In the genomic region with DNA sequence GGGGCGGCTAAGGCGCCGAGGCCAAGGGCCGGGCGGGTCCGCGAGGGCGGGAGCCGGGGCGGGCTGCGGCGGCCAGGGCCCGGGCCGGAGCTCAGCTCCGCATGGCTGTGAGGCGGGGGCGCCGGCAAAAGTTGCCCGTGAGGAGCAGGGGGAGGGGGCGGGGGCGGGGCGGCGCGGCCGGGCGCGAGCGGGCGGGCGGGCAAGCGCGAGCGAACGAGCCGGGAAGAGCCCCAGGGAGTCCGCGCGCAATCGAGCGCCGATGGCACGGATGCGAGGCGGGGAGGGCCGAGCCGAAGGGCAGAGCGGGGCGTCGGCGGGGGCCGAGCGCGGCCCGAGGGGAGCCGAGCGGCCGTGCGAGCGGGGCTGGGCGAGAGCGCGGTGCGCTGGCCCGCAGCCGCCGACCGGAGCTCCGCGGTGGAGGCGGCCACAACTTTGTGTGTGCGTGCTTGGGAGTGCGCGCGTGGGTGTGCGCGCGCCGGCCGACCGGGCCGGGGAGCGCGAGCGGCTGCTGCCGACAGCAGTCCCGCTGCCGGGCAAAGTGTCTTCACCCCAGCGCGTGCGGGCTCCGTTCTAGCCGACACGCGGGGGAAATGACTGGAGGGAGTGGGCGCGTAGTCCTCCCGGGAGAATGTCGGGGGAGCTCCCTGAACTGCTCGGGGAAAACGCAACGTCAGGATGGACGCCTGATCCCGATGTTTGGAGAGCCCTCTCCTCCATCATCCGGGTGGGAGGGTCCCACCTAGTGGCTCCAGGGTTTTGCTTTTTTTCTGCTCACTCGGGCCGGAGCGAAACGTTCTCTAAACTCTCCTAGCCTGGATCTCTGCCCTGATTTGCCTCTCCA, we compare ENCODE assay signal across 8 mouse cellular contexts. TPM values are rescaled to one million over a fixed set of nuclear protein-coding genes. Genes with fewer than 3 reads are reported as not detected.
DNase-seq lines count a peak whose midpoint lies in the region; ATAC-seq and TF ChIP-seq lines count a peak whose summit lies in the region.

A gene (minus strand): TSS at position 95 of the 841 bp plus-strand sequence.

- H3K27ac ChIP-seq in ES-Bruce4 (ENCODE audit: insufficient read depth, low read length) = no peak within 1 kb of the TSS
- peak within 1 kb of the TSS; percentile 94 for H3K27ac ChIP-seq in forebrain, embryonic 13.5 days
- H3K27ac ChIP-seq in heart, postnatal 0 days (ENCODE audit: low read depth) = peak within 1 kb of the TSS; percentile 94
- peak within 1 kb of the TSS; percentile 98 for H3K27ac ChIP-seq in liver, embryonic 16.5 days (ENCODE audit: low read length)
- H3K27ac ChIP-seq in neural tube, embryonic 13.5 days (replicated peaks) = peak within 1 kb of the TSS; percentile 99
- peak within 1 kb of the TSS; percentile 85 for H3K27ac ChIP-seq in testis, adult 2 months (ENCODE audit: control insufficient read depth, insufficient read depth, low read depth, low read length)

- no peak for TF ChIP-seq CTCF in ES-Bruce4 (IDR thresholded peaks at IDR 0.05; ENCODE audit: low read depth, low read length)
- TF ChIP-seq CTCF in heart, postnatal 0 days (IDR thresholded peaks at IDR 0.05; ENCODE audit: low read depth) = peak; percentile 23; the same call in 1 of the 2 replicates
- no peak for TF ChIP-seq CTCF in testis, adult 2 months (IDR thresholded peaks at IDR 0.05; ENCODE audit: control insufficient read depth, insufficient read depth, insufficient replicate concordance, low read depth, low read length)

- no peaks in the 10 kb centered on the region for H3K36me3 ChIP-seq in ES-Bruce4 (ENCODE audit: control insufficient read depth, insufficient read depth, low read length, poor library complexity, severe bottlenecking)
- H3K36me3 ChIP-seq in forebrain, embryonic 13.5 days (ENCODE audit: poor library complexity, severe bottlenecking) = no peaks in the 10 kb centered on the region
- no peaks in the 10 kb centered on the region for H3K36me3 ChIP-seq in heart, postnatal 0 days (replicated peaks; ENCODE audit: control insufficient read depth, insufficient read depth, low read length)
- peaks cover 6% of the 10 kb centered on the region for H3K36me3 ChIP-seq in liver, embryonic 16.5 days (ENCODE audit: control insufficient read depth, insufficient read depth)
- 0 out of 2 replicates have a peak, but pooled peaks cover 4% of the 10 kb centered on the region for H3K36me3 ChIP-seq in neural tube, embryonic 13.5 days
- no peaks in the 10 kb centered on the region for H3K36me3 ChIP-seq in testis, adult 2 months (ENCODE audit: control insufficient read depth, insufficient read depth, low read length)

- DNase-seq in heart, postnatal 0 days (ENCODE audit: low spot score) = peak; percentile 86
- DNase-seq in kidney, postnatal 36 days = peak; percentile 86 to 91

- H3K4me3 ChIP-seq in ES-Bruce4 (ENCODE audit: low read depth, low read length) = peak within 1 kb of the TSS; percentile 92
- peak within 1 kb of the TSS; percentile 100 for H3K4me3 ChIP-seq in forebrain, embryonic 13.5 days
- peak within 1 kb of the TSS; percentile 100 for H3K4me3 ChIP-seq in heart, postnatal 0 days (ENCODE audit: low read depth, low read length)
- peak within 1 kb of the TSS; percentile 95 for H3K4me3 ChIP-seq in liver, embryonic 16.5 days (ENCODE audit: low read depth, low read length)
- peak within 1 kb of the TSS; percentile 100 for H3K4me3 ChIP-seq in neural tube, embryonic 13.5 days
- peak within 1 kb of the TSS; percentile 96 for H3K4me3 ChIP-seq in testis, adult 2 months (ENCODE audit: control insufficient read depth, low read depth, low read length)

- no peak for TF ChIP-seq POLR2A in ES-Bruce4 (IDR thresholded peaks at IDR 0.05; ENCODE audit: insufficient read depth, low read length)
- 0 out of 2 replicates have a peak, but pooled peaks have one; percentile 2 for TF ChIP-seq POLR2A in testis, adult 2 months (IDR thresholded peaks at IDR 0.05; ENCODE audit: control insufficient read depth, low read depth, low read length)

- H3K9ac ChIP-seq in ES-Bruce4 (ENCODE audit: low read depth, poor library complexity, severe bottlenecking) = peak within 1 kb of the TSS; percentile 97
- H3K9ac ChIP-seq in forebrain, embryonic 13.5 days = peak within 1 kb of the TSS; percentile 100
- peak within 1 kb of the TSS; percentile 99 for H3K9ac ChIP-seq in heart, postnatal 0 days (replicated peaks; ENCODE audit: low read depth, low read length)
- H3K9ac ChIP-seq in liver, embryonic 16.5 days (ENCODE audit: low read depth, low read length) = peak within 1 kb of the TSS; percentile 100
- peak within 1 kb of the TSS; percentile 100 for H3K9ac ChIP-seq in neural tube, embryonic 13.5 days

- peak; percentile 72 for ATAC-seq in cerebellum, adult (ENCODE audit: insufficient number of reproducible peaks, low FRiP score, low TSS enrichment)
- peak; percentile 93 for ATAC-seq in forebrain, embryonic 13.5 days
- peak; percentile 96 for ATAC-seq in heart, postnatal 0 days (ENCODE audit: insufficient read depth, low read depth)
- ATAC-seq in liver, embryonic 16.5 days (ENCODE audit: low read depth) = peak; percentile 85
- peak; percentile 86 for ATAC-seq in neural tube, embryonic 13.5 days (ENCODE audit: low read depth)

- no peaks in the 10 kb centered on the region for H3K27me3 ChIP-seq in ES-Bruce4 (ENCODE audit: control insufficient read depth, insufficient read depth, low read length, poor library complexity, severe bottlenecking)
- peaks cover 5% of the 10 kb centered on the region for H3K27me3 ChIP-seq in forebrain, embryonic 13.5 days
- no peaks in the 10 kb centered on the region for H3K27me3 ChIP-seq in heart, postnatal 0 days (ENCODE audit: control insufficient read depth, insufficient read depth, low read length)
- H3K27me3 ChIP-seq in liver, embryonic 16.5 days (ENCODE audit: control insufficient read depth, insufficient read depth, low read depth, low read length) = 0 out of 2 replicates have a peak, but pooled peaks cover 3% of the 10 kb centered on the region
- H3K27me3 ChIP-seq in neural tube, embryonic 13.5 days = 0 out of 2 replicates have a peak, but pooled peaks cover 12% of the 10 kb centered on the region
- H3K27me3 ChIP-seq in testis, adult 2 months (ENCODE audit: control insufficient read depth, insufficient read depth, low read length) = no peaks in the 10 kb centered on the region

- no peaks in the 10 kb centered on the region for H3K4me1 ChIP-seq in ES-Bruce4 (ENCODE audit: control insufficient read depth, insufficient read depth, low read length)
- peaks cover 32% of the 10 kb centered on the region for H3K4me1 ChIP-seq in forebrain, embryonic 13.5 days
- peaks cover 5% of the 10 kb centered on the region; the same call in 1 of the 2 replicates for H3K4me1 ChIP-seq in heart, postnatal 0 days (ENCODE audit: control insufficient read depth, insufficient read depth)
- peaks cover 32% of the 10 kb centered on the region for H3K4me1 ChIP-seq in liver, embryonic 16.5 days (ENCODE audit: control insufficient read depth, low read depth, low read length)
- peaks cover 36% of the 10 kb centered on the region for H3K4me1 ChIP-seq in neural tube, embryonic 13.5 days (replicated peaks)
- H3K4me1 ChIP-seq in testis, adult 2 months (ENCODE audit: control insufficient read depth, insufficient read depth, low read length) = peaks cover 8% of the 10 kb centered on the region

- H3K4me2 ChIP-seq in forebrain, embryonic 13.5 days = peak within 1 kb of the TSS; percentile 66
- H3K4me2 ChIP-seq in heart, postnatal 0 days (ENCODE audit: low read depth, low read length) = peak within 1 kb of the TSS; percentile 88
- peak within 1 kb of the TSS; percentile 71 for H3K4me2 ChIP-seq in liver, embryonic 16.5 days (ENCODE audit: low read depth, low read length)
- H3K4me2 ChIP-seq in neural tube, embryonic 13.5 days = peak within 1 kb of the TSS; percentile 72

- WGBS in forebrain, embryonic 13.5 days = under 1% methylated on average over 58 of the region's 108 CpGs
- under 1% methylated on average over 77 of the region's 108 CpGs for WGBS in heart, postnatal 0 days
- WGBS in liver, embryonic 16.5 days (ENCODE audit: insufficient replicate concordance) = under 1% methylated on average over 100 of the region's 108 CpGs
- under 1% methylated on average over 89 of the region's 108 CpGs for WGBS in neural tube, embryonic 13.5 days

- no peak for TF ChIP-seq EP300 in ES-Bruce4 (IDR thresholded peaks at IDR 0.05; ENCODE audit: insufficient read depth, low read depth, low read length)
- TF ChIP-seq EP300 in heart, postnatal 0 days (IDR thresholded peaks at IDR 0.05; ENCODE audit: low read depth) = no peak

- H3K9me3 ChIP-seq in ES-Bruce4 (replicated peaks; ENCODE audit: control insufficient read depth, insufficient read depth, low read length, poor library complexity, severe bottlenecking) = no peaks in the 10 kb centered on the region
- H3K9me3 ChIP-seq in forebrain, embryonic 13.5 days (replicated peaks) = no peaks in the 10 kb centered on the region
- no peaks in the 10 kb centered on the region for H3K9me3 ChIP-seq in heart, postnatal 0 days (replicated peaks; ENCODE audit: control insufficient read depth, low read length)
- no peaks in the 10 kb centered on the region for H3K9me3 ChIP-seq in liver, embryonic 16.5 days (replicated peaks; ENCODE audit: control insufficient read depth, low read length)
- H3K9me3 ChIP-seq in neural tube, embryonic 13.5 days = no peaks in the 10 kb centered on the region

RNA-seq across cellular contexts. Expression of the gene that starts here (rescaled TPM):
- 16.8 and 17.8 TPM in 2 replicates for polyA plus RNA-seq in ES-Bruce4 (2011; ENCODE audit: insufficient read depth, insufficient read length, low read depth, missing spikeins)
- 33.7 and 35.0 TPM in 2 replicates for polyA plus RNA-seq in forebrain, embryonic 13.5 days (2015; fragmentation: Nextera tagmentation; extraction: Ambion mirVana)
- total RNA-seq in heart, postnatal 0 days (2014; rRNA removed; ENCODE audit: low replicate concordance) = 39.2 and 45.0 TPM in 2 replicates
- 9.4 and 9.8 TPM in 2 replicates for polyA plus RNA-seq in heart, postnatal 0 days (2015; fragmentation: Nextera tagmentation; extraction: Ambion mirVana)
- polyA plus RNA-seq in liver, embryonic 16.5 days (2015; fragmentation: Nextera tagmentation; extraction: Ambion mirVana) = 17.5 and 19.8 TPM in 2 replicates
- polyA plus RNA-seq in neural tube, embryonic 13.5 days (2015; fragmentation: Nextera tagmentation; extraction: Ambion mirVana) = 32.8 and 37.9 TPM in 2 replicates
- 32.7 and 33.9 TPM in 2 replicates for polyA plus RNA-seq in testis, adult 2 months (2012; rRNA removed)
